Mouse (Mus musculus): ENCODE results near the gene Sms.

- TF ChIP-seq CTCF (IDR thresholded peaks at IDR 0.05; ENCODE audit: control insufficient read depth, insufficient read depth, low read length), result no peak
- TF ChIP-seq POLR2A (IDR thresholded peaks at IDR 0.05; ENCODE audit: borderline replicate concordance, control insufficient read depth, low read depth, low read length), result no peak
Observed at GRCm38 (mm10) chrX:157504506-157504905, 12.4 kb upstream of the Sms start.
